Mouse (Mus musculus) NIH3T3 (cell line): ENCODE measurements around the gene Safb.
A peak's percentile ranks its signal among the peaks of the same experiment; 100 is the strongest.

Experiments used
- DNase-seq: peaks from one replicate; pipeline ENCODE4 v3.0.0-alpha.2; 2012; ENCODE audit warnings: low read depth

The Safb gene

DNA sequence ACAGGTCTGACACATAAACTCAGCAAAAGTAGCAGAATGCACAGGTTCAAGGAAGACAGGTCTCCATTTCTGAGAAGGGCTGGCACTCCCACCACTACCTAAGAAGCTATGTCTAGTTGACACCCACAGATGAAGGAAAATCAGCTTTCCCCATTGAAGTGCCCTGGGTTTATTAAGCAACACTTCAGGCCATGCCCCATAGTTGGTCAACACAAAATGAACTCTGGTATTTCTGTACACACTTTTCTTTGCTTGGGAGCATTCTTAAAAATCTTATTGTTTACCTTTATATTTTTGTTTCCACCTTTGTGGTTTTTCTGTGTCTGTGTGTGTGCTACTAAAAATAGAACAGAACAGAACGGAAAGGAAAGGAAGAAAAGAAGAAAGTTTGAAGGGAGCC, 24.5 kb upstream of the Safb start:
- no peak for DNase-seq

DNA sequence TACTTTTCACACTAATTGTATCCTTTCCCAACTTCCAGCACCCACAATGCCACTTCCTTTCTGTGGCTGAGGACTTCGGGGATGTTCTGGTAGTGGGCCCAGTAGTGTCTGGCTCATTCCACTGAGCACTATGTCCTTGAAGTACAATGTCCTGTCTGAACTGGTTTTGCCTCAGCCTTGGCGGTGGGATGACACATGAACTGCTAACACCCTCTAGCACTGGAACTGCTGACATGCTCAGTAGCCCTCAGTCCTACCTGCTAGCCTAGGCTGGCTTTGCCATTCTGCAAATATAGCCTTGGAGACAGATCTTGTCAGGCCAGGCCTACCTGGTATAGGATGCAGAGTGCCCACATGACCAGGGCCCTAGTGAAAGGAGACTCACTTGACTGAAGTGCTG, 22.8 kb upstream of the Safb start:
- no peak for DNase-seq

DNA sequence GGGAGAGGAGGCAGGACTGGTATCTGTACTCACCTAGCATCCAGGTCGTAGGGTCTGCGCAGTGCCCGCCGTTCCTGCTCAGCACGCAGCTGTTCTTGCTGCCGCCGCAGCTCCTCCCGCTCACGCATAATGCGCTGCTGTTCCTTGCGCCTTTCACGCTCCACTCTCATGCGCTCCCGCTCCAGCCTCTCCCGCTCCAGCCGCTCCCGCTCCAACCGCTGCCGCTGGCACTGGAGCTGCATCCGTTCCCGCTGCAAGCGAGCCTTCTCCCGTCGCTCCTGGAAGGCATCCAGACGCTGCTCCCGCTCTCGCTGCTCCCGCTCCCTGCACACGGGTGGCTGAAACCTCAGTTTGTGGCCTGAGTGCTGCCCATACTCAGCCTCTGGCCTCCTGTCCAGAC, 18.3 kb upstream of the Safb start:
- DNase-seq = no peak

DNA sequence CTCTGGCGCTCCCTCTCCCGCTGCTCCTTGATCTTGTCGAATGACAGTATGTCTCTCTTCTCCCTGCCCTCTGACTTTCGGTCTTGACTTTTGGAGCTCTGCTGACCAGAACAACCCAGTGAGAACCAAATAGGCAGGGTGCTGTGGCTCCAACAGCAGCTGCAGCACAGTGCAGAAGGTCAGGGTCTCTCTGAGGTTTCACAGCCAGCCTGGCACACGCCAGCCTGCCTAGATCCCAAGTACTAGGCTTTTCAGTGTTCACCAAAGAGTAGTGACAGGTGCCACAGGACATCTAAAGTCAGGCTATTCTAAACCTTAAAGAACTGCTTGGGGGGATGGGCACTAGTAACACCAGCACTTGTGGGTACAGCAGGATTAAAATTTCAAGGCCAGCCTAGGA, 17.7 kb upstream of the Safb start:
- DNase-seq = no peak

DNA sequence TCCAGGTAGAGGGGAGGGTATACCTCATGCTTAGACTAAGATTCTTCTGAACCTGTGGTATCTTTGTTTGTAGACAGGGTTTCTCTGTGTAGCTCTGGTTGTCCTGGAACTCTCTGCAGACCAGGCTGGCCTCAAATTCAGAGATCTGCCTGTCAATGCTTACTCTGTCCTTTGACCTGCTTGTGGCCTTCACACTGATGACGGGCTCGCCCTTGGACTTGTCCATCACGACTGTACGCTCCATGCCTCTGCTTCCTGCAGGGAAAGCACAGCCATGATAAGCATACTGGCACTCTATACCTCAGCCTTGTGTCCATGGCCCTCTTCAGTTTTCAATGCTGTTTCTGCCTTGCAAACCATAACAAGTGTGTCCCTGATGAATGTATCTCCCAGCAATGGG, 17.3 kb upstream of the Safb start:
- no peak for DNase-seq

DNA sequence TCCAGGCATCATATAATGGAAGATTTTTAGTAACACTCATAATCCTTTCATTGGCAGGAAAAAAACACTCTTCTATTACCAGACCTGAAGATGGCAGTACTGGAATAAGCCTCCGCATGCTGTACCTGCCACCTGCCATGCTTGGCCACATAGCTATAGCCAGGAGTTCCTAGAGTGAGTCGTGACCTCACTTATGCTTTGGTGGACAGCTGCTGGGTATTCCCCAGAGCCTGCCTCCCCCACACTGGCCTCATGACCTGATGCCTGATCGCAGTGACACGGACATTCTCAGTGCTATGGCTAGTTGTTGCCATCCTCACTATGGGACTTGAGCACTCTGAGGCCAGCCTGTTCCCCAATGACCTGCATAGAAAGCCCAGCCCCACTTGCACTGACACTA, 14.3 kb upstream of the Safb start:
- no peak for DNase-seq

DNA sequence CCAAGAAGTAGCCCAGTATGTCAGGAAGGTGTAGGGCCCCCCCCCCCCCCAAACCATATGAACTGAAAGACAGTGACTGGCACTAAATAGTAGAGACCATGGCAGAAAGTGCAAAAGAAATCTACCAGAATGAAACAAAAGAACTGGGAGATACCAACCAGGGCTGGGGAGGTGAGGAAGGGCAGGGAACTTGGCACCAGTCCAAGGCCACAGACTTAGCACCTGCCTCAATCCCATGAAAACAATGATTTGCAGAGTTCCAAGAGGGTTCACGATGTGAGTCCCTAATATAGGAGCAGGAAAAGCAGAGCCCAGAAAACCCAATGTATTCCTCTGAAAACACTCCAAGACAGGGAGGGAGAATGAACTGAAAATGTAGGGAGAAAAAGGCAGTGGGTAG, 12.5 kb upstream of the Safb start:
- no peak for DNase-seq

DNA sequence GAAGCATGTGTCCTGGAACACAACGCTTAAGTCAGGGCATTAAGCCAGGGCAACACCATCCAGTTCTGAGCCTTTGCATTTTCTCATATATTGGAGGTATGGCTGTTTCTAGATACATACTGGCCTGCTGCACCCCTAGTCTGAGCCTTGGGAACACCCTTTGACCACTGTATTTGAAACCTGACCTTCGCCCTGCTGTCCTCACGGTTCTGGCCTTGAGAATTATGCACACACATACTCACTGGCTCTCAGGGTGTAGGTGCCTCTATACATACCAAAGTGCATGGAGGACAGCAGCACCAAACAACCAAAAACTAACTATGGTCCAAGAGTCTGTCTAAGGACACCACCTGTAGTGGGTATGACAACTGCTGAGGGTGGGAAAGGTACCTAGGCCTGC, 11.7 kb upstream of the Safb start:
- DNase-seq = no peak

DNA sequence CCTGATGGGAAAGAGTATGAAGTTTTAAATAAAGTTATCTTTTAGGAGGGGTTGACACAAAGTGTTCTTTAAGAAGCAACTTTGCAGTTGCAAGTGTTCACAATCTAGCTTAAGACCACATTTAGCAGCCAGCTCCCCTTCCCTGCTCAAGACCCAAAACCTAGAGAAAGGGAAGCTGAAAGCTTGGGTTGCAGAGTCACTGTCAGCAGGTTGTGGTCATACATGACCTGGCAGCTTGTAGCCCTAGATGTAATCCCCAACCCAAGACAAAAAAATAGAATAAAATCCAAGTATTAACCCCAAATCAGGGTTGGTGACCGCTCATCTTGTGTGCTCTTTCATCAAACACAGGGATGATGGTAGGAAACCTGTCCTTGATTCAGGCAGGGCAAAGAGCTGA, 1.6 kb upstream of the Safb start:
- no peak for DNase-seq

DNA sequence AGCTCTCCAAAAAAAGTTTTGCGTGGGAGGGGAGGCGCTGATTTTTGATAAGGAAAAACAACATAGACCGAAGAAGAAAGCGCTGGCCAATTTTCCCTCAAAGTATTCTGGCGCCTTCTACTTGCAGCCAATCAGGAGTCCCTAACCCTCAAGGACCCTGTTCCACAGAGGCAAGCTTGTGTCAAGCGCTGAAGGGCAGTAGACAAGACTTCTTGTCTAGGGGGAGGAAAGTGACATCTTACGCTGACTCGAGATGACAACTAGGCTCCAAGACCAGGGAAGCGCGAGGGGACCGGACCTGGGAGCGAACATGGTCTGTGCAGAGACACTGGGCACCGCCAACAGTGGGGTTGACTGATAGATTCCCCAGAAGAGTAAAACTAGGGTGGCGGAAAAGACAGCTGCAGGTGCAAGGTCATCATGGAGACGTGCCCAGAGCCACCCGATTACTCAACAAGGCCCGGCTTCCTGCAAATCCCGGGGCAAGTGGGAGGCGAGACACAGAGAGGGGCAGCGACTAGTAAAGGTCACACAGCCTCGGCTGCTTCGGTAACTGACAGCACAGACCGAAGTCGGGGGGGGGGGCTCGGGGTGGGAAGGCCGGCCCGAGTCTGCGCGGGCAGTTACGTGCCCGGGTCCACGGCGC, 891 bp upstream of the Safb start:
- DNase-seq = peak; percentile 55

DNA sequence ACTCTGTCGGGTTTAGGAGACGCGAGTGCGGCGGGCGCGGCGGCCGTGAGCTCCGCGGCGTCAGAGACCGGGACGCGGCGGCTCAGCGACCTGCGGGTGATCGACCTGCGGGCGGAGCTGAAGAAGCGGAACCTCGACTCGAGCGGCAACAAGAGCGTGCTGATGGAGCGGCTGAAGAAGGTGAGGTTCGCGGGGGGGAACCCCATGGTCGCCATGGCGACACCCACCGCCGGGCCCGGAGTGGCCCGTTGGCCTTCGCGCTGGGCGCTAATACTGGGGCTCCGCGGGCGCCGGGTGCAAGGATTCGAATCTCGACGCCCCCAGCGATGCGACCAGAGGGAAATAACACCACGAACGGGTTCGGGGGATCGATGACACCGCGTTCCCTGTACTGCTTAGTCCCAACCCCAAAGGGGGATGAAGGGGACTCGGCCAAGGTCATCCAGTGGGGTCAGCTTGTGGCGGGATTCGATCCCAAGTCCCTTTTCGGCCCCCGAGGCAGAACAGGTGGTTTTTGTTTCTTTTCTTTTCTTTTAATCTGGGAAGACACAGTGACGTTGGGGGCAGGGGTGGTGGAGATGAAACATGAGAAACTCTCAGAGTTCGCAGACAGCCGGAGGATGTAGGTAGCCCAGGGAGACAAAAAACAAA, 671 bp downstream of the Safb start:
- DNase-seq = peak; percentile 59

DNA sequence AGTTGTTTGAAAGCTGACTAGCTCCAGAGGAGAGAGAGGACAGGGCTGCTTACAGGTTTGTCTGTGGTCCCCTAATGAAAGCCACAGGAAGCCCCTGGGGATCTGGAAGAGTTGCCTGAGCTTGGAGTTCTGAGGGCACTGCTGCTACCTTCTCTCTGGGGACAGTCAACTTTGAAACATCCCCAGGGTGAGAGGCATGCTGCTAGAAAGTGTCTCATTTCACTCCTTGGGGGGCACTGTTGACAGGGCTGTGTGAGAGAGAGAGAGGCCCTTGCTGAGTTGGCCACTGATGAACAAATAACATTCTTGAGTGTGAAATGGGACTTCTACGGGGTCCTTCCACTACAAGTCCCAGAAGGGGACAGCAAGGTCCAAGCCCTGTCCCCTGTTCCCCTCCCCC, 3.1 kb downstream of the Safb start:
- no peak for DNase-seq

DNA sequence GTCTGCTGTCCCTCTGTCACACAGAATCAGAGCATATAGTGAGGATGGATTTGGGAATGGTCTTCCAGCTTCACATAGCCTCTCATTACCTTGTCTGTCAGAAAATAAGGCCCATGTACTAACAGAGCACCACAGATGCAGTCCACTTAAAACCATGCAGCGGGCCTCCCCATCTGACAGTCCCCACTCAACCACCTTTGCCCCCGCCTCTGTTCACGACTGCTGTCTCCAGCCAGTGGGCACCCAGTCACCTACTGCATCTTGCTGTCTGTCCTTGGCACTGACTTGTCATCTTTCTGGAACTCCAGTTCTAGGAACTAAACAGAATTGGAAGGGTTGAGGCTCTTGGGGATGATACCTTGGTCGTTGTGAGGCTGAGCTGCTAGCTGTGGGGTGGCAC, 4.3 kb downstream of the Safb start:
- no peak for DNase-seq

DNA sequence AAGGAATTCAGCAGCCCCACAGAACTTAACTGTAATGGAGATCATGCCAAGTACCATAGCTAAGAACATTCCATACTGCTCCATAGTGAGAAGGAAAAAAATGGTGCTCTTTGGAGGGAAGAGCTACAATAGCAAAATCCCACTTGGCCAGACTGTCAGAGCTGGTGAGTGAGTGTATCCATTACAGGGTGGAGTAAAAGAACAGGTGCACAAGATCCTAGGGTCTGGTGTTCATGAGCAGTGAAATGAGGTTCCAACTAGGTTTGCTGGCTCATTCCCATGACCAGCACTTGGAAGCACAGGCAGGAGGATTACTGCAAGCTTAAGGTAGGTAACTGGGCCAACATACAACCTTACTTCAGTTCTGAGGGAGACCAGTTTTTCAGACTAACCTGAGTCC, 7.9 kb downstream of the Safb start:
- DNase-seq = no peak

DNA sequence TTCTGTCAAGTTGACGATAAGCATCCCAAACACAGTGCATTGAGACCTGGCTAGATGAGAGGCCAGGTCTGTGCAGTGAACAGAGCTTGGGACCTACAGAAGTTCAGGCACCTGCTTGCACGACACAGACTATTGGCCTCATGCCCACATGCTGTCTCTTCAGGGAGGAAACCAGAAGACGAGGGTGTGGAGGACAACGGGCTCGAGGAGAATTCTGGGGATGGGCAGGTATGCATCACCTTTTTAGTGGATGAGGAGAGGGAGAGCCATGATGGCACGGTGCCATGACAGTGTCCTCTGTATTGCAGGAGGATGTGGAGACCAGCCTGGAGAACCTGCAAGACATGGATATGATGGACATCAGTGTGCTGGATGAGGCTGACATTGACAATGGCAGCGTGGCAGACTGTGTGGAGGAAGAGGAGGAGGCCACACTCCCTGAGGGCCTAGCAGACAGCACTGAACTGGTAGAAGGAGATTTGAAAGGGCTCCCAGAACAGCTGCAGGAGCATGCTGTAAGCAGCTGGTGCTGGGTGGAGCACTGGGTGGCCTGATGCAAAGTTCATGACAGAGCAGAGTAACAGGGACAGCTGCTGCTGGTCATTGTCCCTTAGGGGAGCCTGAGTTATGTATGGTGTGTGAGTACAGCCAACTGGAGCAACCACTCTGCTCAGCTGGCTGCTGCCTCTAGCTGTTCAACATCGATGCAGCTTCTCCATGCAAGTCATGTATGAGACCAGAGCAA, 9.1 kb downstream of the Safb start:
- DNase-seq = no peak

DNA sequence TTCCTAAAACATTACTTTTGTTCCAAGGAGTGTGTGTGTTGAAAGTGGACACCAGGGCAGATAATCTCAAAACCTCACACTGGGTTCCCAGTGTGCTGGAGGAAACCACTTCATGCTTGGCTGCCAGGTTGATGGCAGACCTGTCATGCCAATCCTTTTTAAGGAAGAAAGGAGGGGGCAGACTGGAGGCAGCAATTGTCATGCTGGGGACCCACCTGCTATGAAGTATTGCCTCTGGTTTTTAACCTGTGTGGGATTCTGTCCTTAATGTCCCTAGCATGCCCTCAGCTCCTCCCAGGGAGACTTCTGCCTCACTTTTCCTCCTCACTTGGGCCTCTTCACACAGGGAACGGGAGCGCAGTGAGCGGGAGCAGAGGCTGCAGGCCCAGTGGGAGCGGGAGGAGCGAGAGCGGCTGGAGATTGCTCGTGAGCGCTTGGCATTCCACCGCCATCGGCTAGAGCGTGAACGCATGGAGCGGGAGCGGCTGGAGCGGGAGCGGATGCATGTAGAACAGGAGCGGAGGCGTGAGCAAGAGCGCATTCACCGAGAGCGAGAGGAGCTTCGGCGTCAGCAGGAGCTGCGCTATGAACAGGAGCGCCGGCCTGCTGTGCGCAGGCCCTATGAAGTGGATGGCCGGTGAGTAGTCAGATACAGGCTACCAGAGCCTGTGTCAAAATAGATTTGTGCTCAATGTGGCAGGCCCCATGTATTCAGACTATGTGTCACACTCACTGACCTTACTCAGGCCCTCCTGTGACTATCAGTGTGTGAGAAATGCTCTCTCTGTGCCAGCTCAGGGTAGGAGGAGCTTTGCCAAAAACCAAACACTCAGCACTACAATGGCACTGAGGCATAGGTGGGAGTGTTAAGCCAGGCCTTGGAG, 18.8 kb downstream of the Safb start:
- no peak for DNase-seq

DNA sequence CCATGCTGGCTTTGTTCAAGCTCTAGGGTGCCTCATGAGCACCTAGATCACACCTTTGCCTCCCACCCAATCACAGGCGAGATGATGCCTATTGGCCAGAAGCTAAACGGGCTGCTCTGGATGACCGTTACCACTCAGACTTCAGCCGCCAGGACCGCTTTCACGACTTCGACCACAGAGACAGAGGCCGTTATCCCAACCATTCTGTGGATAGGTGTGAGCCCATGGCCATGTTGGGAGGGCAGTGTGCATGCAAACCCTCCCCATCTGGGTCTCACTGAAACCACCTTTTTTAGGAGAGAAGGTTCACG, 19.4 kb downstream of the Safb start:
- no peak for DNase-seq

DNA sequence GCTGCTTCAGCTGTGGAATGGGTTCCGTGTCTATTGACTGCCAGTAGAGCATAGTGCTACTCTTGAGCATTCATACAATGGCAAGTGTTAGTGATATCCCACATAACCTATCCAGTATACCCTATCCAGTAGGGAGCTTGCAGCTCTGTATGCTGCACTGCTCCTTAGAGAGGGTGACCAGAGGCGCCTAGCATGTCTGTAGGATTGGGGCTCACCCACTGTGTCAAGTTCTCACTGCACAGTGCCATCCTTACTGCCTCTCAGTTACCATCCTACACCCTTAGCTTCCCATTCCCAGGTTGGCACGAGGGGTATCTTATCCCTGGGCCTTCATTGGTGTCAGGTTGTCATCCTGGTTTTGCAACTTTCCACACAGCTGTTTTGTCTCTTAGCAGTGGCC, 19.8 kb downstream of the Safb start:
- no peak for DNase-seq

DNA sequence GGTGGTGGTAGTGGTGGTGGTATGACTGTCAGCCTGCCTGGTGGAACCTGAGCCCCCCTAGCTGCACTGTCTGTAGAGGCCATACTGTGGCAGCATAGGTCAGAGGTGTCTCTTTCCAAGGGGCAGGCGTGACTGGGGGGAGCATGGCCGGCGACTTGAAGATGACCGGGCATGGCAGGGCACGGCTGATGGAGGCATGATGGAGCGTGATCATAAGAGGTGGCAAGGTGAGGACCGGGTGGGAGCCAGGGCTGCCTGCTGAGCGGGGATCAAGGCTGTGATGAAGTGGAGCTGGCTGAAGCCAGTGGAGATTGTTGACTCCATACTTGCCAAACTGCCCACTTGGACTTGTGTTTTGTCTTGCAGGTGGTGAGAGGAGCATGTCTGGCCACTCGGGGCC, 20.8 kb downstream of the Safb start:
- no peak for DNase-seq

DNA sequence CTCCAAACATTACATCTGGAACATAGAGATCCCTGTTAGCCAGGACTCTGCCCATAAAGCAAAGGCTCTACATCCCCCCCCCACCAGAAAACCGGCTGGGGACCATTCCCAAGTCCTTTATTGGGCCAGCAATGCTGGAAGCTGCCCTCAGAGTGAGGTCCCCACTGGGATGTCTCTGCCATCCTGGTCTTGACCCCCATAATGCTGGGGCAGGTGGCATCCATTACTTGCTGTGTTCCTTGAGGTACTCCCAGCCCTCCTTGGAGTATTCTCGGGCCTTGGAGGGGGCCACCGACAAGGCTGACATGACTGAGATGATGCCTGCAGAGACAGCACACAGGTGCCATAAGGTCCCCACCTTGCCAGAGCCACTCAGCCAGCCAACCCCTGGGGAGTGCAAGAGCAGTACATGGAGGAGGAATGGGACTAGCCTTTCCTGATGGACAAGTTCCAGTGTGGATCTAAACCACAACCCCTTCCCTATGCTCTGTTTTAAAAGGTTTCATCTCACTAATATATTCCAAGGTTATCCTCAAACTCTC, 23.0 kb downstream of the Safb start:
- DNase-seq = no peak

DNA sequence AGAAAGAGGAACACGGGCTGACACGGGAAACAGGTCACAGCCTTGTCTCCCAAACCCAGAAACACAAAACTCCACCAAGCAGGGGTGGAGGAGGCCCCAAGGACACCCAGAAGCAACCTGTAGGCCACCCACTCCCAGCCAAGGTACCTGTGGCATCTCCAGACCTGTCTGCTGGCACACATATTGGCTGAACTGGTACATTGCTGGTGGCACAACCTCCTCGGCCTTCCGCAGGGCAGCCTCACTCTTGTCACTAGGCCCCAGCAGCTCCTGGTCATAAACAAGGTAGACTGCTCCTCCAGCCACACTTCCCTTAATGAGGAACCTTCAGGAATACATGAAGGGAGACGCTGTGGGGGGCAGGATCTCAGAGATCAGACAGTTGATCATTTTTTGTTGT, 24.1 kb downstream of the Safb start:
- no peak for DNase-seq

DNA sequence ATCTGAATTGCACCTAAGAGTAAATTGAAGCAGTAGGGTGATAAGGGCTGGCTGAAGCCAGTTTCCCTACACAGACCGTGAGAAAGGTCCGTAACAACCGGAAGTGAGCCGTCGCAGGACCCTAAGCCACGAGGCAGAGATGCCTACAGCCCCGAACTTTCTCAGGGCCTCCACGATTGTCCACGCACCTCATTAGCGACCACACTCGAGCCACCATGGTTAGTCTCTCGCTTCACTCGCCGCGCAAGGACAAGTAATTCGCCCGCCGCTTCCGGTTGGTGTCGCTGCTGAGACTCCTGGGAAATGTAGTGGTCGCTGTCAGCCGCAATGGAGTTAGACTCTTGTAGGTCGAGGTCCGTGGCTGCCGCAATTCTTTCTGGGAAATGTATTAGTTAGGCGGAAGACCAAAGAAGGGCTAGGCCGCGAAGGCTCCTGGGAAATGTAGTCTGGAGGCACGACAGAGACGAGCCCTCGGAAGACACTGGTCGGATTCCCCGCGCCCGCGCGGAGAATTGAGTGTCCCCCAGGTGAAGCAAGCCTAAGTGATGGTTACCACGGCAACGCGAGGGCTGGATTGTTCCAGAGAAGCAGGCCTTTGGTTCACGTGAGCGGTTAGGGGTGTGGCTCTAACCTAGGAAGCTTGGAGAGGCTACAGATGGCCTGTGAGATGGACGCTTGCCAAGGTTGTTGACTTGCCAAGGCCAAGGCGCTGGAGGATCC, 25.0 kb downstream of the Safb start, which contains the start of gene 2410015M20Rik:
Gene 2410015M20Rik, minus strand, starts transcription at position 320 of the 720 bp plus-strand sequence.
- DNase-seq = peak; percentile 97
